Mouse (Mus musculus): ENCODE measurements around the gene Hs1bp3. TPM values are rescaled to one million over a fixed set of nuclear protein-coding genes. Genes with fewer than 3 reads are reported as not detected.

Gene Hs1bp3
- polyA plus RNA-seq, 1 experiment: 11.1 TPM

DNA sequence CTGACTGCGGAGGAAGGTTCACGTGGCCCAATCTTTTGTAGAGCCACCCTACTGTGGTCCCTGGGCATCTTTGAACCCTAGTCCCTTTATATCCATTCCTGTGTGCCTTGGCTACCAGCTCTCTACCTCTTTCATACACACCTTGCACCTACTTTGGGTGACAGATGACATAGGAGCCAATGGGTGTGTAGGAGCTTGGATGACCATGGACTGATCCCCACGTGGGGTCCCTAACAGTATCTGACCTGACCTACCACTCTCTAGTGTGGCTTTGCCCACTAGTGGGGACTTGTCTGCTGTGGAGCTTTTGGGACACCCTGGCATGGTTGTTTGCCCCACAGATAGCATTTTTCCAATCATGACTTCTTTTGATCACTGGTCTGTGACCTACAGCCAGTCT lies 30.1 kb downstream of the Hs1bp3 start:
- H3K9me3 ChIP-seq: no peaks in the 10 kb centered on the region
- TF ChIP-seq GATA1 (IDR thresholded peaks at IDR 0.05; ENCODE audit: borderline replicate concordance, low read length) (no peak), FLI1 (IDR thresholded peaks at IDR 0.05; ENCODE audit: low read length) (no peak)
- no peak overlapping the region for H3K4me3 ChIP-seq (replicated peaks)
- peaks cover 55% of the 10 kb centered on the region for H3K36me3 ChIP-seq (replicated peaks; ENCODE audit: low read length)
- H3K4me1 ChIP-seq: peaks cover 100% of the 10 kb centered on the region
- no peaks in the 10 kb centered on the region for H3K27me3 ChIP-seq (replicated peaks)

DNA sequence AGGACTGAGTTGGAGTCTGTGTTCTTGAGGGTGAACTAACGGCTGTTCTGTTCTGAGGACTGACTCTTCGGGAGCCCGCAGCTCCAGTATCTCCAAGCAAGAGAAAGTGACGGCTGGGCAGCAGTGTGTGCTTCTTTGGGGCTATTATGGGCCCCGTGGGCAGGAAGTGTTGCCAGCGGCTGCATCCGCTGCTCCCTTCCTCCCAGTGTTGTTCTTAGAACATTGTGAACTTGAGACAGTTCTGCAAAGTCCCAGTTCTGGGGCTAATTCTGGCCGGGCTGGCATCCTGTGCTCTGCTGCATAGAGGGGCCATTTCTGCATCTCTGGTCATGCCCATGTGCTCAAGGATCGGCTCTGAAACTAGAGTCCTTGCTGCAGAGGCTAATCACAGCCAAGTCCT lies 31.7 kb downstream of the Hs1bp3 start:
- Histone ChIP-seq H3K4me3 (replicated peaks) (peak overlapping the region; percentile 90), H3K27me3 (replicated peaks) (no peaks in the 10 kb centered on the region), H3K9me3 (no peaks in the 10 kb centered on the region), H3K36me3 (replicated peaks; ENCODE audit: low read length) (peaks cover 43% of the 10 kb centered on the region), H3K4me1 (peaks cover 100% of the 10 kb centered on the region)
- peak; percentile 89 for TF ChIP-seq FLI1 (IDR thresholded peaks at IDR 0.05; ENCODE audit: low read length)
- no peak for TF ChIP-seq GATA1 (IDR thresholded peaks at IDR 0.05; ENCODE audit: borderline replicate concordance, low read length)

DNA sequence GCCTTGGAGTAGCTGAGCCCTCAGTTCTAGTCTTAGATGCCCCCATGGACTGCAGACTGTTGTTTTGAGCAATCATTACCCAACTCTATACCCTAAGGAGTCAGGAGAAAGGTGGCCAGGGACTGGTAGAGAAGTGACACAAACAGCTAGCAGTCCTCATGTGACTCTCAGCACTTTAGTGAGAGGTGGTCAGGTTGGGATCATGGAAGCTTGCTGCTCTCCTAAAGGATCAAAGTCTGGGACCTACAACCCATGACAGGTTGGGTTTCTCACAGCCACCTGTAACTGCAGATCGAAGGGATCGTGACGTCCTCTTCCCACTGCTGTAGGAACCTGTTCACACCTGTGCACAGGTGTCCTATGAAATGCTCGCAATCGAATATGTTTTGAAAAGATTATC lies 32.3 kb downstream of the Hs1bp3 start:
- no peaks in the 10 kb centered on the region for H3K9me3 ChIP-seq
- H3K4me3 ChIP-seq (replicated peaks): peak overlapping the region; percentile 90
- TF ChIP-seq GATA1 (IDR thresholded peaks at IDR 0.05; ENCODE audit: borderline replicate concordance, low read length) (no peak), FLI1 (IDR thresholded peaks at IDR 0.05; ENCODE audit: low read length) (no peak)
- peaks cover 37% of the 10 kb centered on the region for H3K36me3 ChIP-seq (replicated peaks; ENCODE audit: low read length)
- no peaks in the 10 kb centered on the region for H3K27me3 ChIP-seq (replicated peaks)
- H3K4me1 ChIP-seq: peaks cover 100% of the 10 kb centered on the region

DNA sequence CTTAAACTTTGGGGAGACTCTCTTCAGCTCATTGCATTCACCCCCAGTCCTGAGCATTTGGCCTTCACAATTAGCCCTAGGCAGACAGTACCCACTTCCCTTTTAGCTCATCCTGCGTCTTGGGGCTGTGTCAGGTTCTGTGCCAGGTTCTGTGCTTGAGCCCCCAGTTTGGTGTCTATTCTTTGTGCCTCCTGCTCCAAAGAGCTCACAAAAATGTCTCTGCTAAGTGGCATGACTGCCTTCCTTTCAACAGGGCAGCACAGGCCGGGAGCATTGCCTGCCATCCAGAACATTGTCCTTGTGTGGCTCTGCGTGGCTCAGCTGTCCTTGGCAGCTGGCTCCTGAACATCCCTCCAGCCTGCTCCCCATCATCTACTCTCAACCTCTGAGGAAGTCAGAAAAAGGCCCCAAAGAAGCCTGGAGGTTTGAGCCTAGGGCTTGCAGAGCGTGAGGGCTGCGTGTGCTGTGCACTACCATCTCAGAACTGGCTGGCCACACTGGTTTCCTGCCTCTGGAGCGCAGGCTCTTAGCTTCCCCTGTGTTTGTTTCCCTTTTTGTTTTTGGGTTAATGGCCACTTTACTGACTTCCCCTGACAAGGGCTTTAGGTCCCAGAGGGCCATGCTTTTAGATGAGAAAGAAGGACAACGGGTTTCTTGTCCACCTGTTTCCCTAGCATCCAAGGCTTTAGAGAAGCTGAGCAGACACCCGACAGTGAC lies 34.7 kb downstream of the Hs1bp3 start:
- H3K9me3 ChIP-seq: no peaks in the 10 kb centered on the region
- H3K27me3 ChIP-seq (replicated peaks): no peaks in the 10 kb centered on the region
- H3K4me3 ChIP-seq (replicated peaks): peak overlapping the region; percentile 83
- H3K36me3 ChIP-seq (replicated peaks; ENCODE audit: low read length): peaks cover 13% of the 10 kb centered on the region
- peaks cover 94% of the 10 kb centered on the region for H3K4me1 ChIP-seq
- TF ChIP-seq GATA1 (IDR thresholded peaks at IDR 0.05; ENCODE audit: borderline replicate concordance, low read length) (no peak), FLI1 (IDR thresholded peaks at IDR 0.05; ENCODE audit: low read length) (no peak)

DNA sequence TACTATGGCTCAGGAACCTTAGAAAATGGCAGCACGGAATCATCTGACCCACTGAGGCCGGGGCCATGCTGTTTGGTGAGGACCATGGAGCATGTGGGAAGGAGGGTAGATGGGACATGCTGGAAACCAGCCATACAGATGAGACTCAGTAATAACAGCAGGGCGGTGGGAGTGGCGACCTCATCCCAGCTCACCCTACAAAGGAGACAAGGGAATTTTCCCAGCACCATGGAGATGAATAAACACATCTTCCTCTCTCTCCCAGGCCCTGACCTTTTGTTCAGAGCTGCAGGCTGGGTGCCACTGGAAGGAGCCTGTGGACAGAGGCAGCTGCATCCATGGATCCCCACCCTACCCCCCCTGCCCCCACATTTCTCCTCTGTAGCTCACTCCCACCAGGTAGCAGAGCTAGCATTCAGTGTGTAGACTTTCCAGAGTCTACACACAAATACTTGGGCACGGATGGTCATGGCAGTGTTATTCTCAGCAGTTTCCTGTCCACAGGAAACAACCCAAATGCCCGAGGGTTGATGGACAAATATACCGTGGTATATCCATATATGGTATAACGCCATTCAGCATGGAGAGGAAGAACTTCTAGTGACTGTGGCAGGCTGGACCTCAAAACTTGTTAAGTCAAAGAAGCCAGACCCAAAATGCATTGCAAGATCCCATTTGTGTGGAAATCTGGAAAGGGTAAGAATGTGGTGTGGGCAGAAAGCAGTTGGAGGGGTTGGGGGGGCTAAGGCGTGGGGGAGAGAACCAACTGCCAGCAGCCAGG lies 35.7 kb downstream of the Hs1bp3 start:
- no peak for TF ChIP-seq FLI1 (IDR thresholded peaks at IDR 0.05; ENCODE audit: low read length)
- TF ChIP-seq GATA1 (IDR thresholded peaks at IDR 0.05; ENCODE audit: borderline replicate concordance, low read length): no peak
- H3K4me1 ChIP-seq: peaks cover 89% of the 10 kb centered on the region
- no peaks in the 10 kb centered on the region for H3K27me3 ChIP-seq (replicated peaks)
- no peaks in the 10 kb centered on the region for H3K9me3 ChIP-seq
- peaks cover 15% of the 10 kb centered on the region for H3K36me3 ChIP-seq (replicated peaks; ENCODE audit: low read length)
- H3K4me3 ChIP-seq (replicated peaks): peak overlapping the region; percentile 71

DNA sequence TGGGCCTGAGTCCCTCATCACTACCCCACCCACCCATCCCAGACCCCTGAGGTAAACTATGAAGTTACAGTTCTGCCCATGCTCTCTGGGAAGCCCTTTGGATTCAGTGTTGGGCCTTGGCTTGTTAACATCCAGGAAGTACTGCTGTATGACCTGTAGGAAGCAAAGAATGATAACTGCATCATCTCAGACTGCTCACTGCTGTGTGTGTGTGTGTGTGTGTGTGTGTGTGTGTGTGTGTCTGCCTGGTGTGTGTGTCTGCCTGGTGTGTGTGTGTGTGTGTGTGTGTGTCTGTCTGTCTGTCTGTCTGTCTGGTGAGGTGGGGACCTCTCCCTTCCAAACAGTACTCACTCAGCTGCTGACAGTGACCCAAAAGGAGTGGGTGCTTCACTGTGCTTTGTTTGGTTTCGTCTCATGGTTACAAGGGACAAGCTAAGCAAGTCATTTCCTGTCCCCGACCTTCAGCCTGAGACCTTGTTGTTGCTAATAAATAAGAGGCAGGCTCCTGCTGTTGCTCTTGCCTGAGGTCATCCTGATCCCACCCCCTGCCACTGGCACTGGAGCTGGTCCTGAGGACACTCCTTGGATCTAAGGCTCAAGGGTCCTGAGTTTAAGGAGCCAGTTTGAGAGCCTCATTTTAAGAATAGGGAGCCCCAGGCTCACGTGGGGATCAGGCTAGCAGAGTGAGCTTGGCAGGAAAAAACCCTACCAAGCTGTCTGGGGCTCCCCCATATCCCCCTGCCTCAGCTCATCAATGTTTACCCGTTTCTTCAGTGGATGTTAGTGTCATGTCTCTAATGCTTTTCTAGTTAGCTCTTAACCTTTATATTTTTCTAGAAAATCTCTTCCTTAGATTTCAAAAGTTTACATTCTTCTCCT lies 38.0 kb downstream of the Hs1bp3 start:
- no peaks in the 10 kb centered on the region for H3K27me3 ChIP-seq (replicated peaks)
- H3K9me3 ChIP-seq: peaks cover 6% of the 10 kb centered on the region; the same call in 1 of the 2 replicates
- TF ChIP-seq FLI1 (IDR thresholded peaks at IDR 0.05; ENCODE audit: low read length) (peak; percentile 58; the same call in 1 of the 2 replicates), GATA1 (IDR thresholded peaks at IDR 0.05; ENCODE audit: borderline replicate concordance, low read length) (no peak)
- peaks cover 65% of the 10 kb centered on the region for H3K4me1 ChIP-seq
- peak overlapping the region; percentile 62 for H3K4me3 ChIP-seq (replicated peaks)
- peaks cover 23% of the 10 kb centered on the region for H3K36me3 ChIP-seq (replicated peaks; ENCODE audit: low read length)

DNA sequence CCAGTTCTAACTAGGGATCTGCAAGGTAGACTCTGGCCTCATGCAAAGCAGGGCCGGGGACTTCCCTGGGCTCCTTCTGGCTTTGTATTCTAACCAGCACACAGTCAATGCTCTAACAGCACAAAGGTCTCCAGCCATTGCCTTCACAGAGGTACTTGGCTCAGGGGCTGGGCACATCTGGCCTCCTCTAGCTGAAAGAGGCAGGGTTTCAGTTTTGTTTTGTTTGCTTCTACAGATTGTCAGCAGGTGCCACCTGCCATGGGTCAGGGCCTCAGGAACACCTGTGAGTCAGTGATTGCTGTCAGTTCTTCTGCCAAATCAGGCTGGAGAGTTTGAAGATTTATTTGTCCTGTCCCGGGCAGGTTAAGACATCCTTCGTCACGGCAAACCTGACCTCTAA lies 39.8 kb downstream of the Hs1bp3 start:
- Histone ChIP-seq H3K9me3 (peaks cover 6% of the 10 kb centered on the region; the same call in 1 of the 2 replicates), H3K36me3 (replicated peaks; ENCODE audit: low read length) (peaks cover 18% of the 10 kb centered on the region)
- TF ChIP-seq GATA1 (IDR thresholded peaks at IDR 0.05; ENCODE audit: borderline replicate concordance, low read length): no peak
- no peak for TF ChIP-seq FLI1 (IDR thresholded peaks at IDR 0.05; ENCODE audit: low read length)

DNA sequence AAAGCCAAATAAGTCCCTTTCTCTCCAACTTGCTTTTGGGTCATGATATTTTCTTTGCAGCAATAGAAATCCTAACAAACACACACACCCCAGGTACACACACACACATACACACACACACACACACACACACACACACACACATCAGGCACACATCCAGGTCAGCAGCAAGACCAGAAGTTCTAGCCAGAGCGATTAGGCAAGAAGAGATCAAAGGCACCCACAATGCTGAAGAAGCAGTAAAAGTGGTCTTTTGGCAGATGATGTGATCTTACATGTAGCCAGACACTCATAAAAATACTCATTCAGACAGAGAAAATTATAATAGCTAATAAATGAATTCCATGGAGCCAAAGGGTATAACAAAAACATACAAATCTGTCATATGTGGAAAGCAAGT lies 41.0 kb downstream of the Hs1bp3 start:
- no peak for TF ChIP-seq FLI1 (IDR thresholded peaks at IDR 0.05; ENCODE audit: low read length)
- TF ChIP-seq GATA1 (IDR thresholded peaks at IDR 0.05; ENCODE audit: borderline replicate concordance, low read length): no peak
- Histone ChIP-seq H3K36me3 (replicated peaks; ENCODE audit: low read length) (peaks cover 18% of the 10 kb centered on the region), H3K4me3 (replicated peaks) (no peak overlapping the region), H3K27me3 (replicated peaks) (no peaks in the 10 kb centered on the region), H3K9me3 (peaks cover 6% of the 10 kb centered on the region; the same call in 1 of the 2 replicates), H3K4me1 (peaks cover 60% of the 10 kb centered on the region)

More for the DNA sequence above, 39.8 kb downstream of the Hs1bp3 start:
- H3K4me3 ChIP-seq (replicated peaks): no peak overlapping the region
- H3K4me1 ChIP-seq: peaks cover 60% of the 10 kb centered on the region
- H3K27me3 ChIP-seq (replicated peaks): no peaks in the 10 kb centered on the region

DNA sequence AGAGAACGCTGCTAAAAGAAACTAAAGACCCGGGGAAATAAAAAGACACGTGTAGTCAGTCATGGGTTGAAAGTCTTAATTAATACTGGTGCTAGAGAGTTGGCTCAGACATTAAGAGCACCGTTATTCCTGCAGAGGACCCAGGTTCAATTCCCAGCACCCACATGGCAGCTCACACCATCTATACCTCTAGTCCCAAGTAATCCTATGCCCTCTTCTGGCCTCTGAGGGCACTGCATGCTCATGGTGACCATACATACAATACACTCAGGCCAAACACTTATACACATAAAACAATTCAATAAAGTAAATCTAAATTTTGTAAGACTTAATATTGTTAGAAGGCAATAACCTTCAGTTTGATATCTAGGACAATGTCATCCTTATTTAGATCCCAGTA lies 41.8 kb downstream of the Hs1bp3 start:
- peaks cover 6% of the 10 kb centered on the region; the same call in 1 of the 2 replicates for H3K9me3 ChIP-seq
- TF ChIP-seq GATA1 (IDR thresholded peaks at IDR 0.05; ENCODE audit: borderline replicate concordance, low read length) (no peak), FLI1 (IDR thresholded peaks at IDR 0.05; ENCODE audit: low read length) (no peak)
- peaks cover 15% of the 10 kb centered on the region for H3K36me3 ChIP-seq (replicated peaks; ENCODE audit: low read length)
- H3K4me1 ChIP-seq: peaks cover 60% of the 10 kb centered on the region
- H3K27me3 ChIP-seq (replicated peaks): no peaks in the 10 kb centered on the region
- no peak overlapping the region for H3K4me3 ChIP-seq (replicated peaks)

Data from megakaryocyte, embryonic 14.5 days (primary cell).